Mouse (Mus musculus): Measurements from ENCODE around the gene Gm28635. TPM values are rescaled to one million over a fixed set of nuclear protein-coding genes. Genes with fewer than 3 reads are reported as not detected.

Gene Gm28635
- polyA plus RNA-seq, 1 experiment from 2014 or later, result not detected

Other genes starting within 250 kb of the Gm28635 start
- gene Tfpi, start 201.3 kb downstream of the Gm28635 start, polyA plus RNA-seq (2015; fragmentation: Nextera tagmentation; extraction: Ambion mirVana), result 9.7 and 10.7 TPM in 2 replicates
- 35.7 and 38.1 TPM in 2 replicates for gene Ctnnd1, start 27.3 kb downstream of the Gm28635 start, polyA plus RNA-seq (2015; fragmentation: Nextera tagmentation; extraction: Ambion mirVana)
- gene Btbd18, start 19.0 kb downstream of the Gm28635 start, polyA plus RNA-seq (2015; fragmentation: Nextera tagmentation; extraction: Ambion mirVana), result 0.36 and 0.41 TPM in 2 replicates
- 251 and 270 TPM in 2 replicates for gene Selenoh, start 7.3 kb downstream of the Gm28635 start, polyA plus RNA-seq (2015; fragmentation: Nextera tagmentation; extraction: Ambion mirVana)
- gene Med19, start 361 bp upstream of the Gm28635 start, polyA plus RNA-seq (2015; fragmentation: Nextera tagmentation; extraction: Ambion mirVana), result 51.7 and 54.7 TPM in 2 replicates
- 198 and 209 TPM in 2 replicates for gene Tmx2, start 1.1 kb upstream of the Gm28635 start, polyA plus RNA-seq (2015; fragmentation: Nextera tagmentation; extraction: Ambion mirVana)
- 19.3 and 19.7 TPM in 2 replicates for gene Zdhhc5, start 37.1 kb upstream of the Gm28635 start, polyA plus RNA-seq (2015; fragmentation: Nextera tagmentation; extraction: Ambion mirVana)
- gene Clp1, start 49.3 kb upstream of the Gm28635 start, polyA plus RNA-seq (2015; fragmentation: Nextera tagmentation; extraction: Ambion mirVana), result 30.1 and 30.4 TPM in 2 replicates
- 20.7 and 21.2 TPM in 2 replicates for gene Ypel4, start 56.0 kb upstream of the Gm28635 start, polyA plus RNA-seq (2015; fragmentation: Nextera tagmentation; extraction: Ambion mirVana)
- gene Gm19426, start 65.6 kb upstream of the Gm28635 start, polyA plus RNA-seq (2015; fragmentation: Nextera tagmentation; extraction: Ambion mirVana), result 5.6 TPM in 2 replicates
- 21.7 and 25.4 TPM in 2 replicates for gene Serping1, start 97.4 kb upstream of the Gm28635 start, polyA plus RNA-seq (2015; fragmentation: Nextera tagmentation; extraction: Ambion mirVana)
- gene Ube2l6, start 120.8 kb upstream of the Gm28635 start, polyA plus RNA-seq (2015; fragmentation: Nextera tagmentation; extraction: Ambion mirVana), result 20.4 and 20.9 TPM in 2 replicates
- gene Smtnl1, start 144.6 kb upstream of the Gm28635 start, polyA plus RNA-seq (2015; fragmentation: Nextera tagmentation; extraction: Ambion mirVana), result 0.14 TPM in 1 of 2 replicates, not detected in the other
- 61.4 and 66.5 TPM in 2 replicates for gene Timm10, start 149.0 kb upstream of the Gm28635 start, polyA plus RNA-seq (2015; fragmentation: Nextera tagmentation; extraction: Ambion mirVana)
- 2.5 and 3.4 TPM in 2 replicates for gene Slc43a1, start 160.8 kb upstream of the Gm28635 start, polyA plus RNA-seq (2015; fragmentation: Nextera tagmentation; extraction: Ambion mirVana)
- gene Rtn4rl2, start 208.7 kb upstream of the Gm28635 start, polyA plus RNA-seq (2015; fragmentation: Nextera tagmentation; extraction: Ambion mirVana), result 12.8 and 16.3 TPM in 2 replicates